Mouse (Mus musculus): Measurements from ENCODE around the gene Trpc5. TPM values are rescaled to one million over a fixed set of nuclear protein-coding genes. Genes with fewer than 3 reads are reported as not detected.

The Trpc5 gene
- polyA plus RNA-seq, 1 experiment from 2014 or later, result 1.6 TPM

DNA sequence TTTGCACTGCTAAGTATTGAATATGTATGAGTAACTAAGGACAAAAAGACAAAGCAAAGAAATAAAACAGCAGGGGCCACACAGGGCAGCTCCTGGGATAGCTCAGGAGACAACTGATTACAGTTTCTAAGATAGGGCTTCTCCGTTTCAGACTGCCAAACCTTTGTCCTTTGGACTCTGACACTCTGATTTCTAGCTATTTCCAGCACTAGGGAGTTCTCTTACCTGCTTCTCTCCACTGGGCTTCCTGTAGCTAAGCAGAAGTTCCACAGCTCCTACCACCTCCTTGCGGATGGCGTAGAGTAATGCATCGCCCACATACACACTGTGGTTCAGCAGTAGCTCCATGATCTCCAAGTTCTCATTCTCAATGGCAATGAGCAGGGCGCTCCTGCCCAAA lies 164.7 kb downstream of the Trpc5 start:
- 75% methylated on average over 5 of the region's 5 CpGs for WGBS
- no peak overlapping the region for H3K4me2 ChIP-seq
- H3K9me3 ChIP-seq, result no peaks in the 10 kb centered on the region
- ATAC-seq (ENCODE audit: low read depth), result no peak
- H3K4me1 ChIP-seq (replicated peaks), result no peaks in the 10 kb centered on the region
- no peak overlapping the region for H3K27ac ChIP-seq (replicated peaks)
- no peaks in the 10 kb centered on the region for H3K27me3 ChIP-seq
- no peaks in the 10 kb centered on the region for H3K36me3 ChIP-seq
- H3K9ac ChIP-seq, result no peak overlapping the region
- no peak overlapping the region for H3K4me3 ChIP-seq

DNA sequence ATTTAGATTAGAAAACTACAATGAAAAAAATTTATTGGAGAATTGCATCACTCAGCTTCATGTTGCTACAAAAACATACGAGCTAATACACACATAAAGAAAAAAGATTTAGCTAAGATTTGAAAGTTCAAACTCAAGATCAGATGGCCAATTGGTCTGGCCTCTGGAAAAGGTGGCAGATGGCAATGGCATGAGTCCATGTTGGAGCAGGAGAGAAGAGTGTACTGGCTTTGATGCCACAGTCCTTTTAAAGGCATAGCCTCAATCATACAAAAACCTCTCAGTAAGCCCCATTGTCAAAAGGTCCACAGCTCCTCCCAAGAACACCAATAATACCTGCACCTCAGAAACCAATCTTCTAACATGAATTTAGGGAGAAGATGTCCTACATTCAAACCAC lies 196.6 kb downstream of the Trpc5 start:
- H3K9me3 ChIP-seq, result no peaks in the 10 kb centered on the region
- ATAC-seq (ENCODE audit: low read depth), result no peak
- WGBS, result 92% methylated on average over 1 of the region's 1 CpGs
- no peak overlapping the region for H3K4me2 ChIP-seq
- H3K4me3 ChIP-seq, result no peak overlapping the region
- no peaks in the 10 kb centered on the region for H3K27me3 ChIP-seq
- no peak overlapping the region for H3K9ac ChIP-seq
- no peak overlapping the region for H3K27ac ChIP-seq (replicated peaks)
- no peaks in the 10 kb centered on the region for H3K36me3 ChIP-seq
- no peaks in the 10 kb centered on the region for H3K4me1 ChIP-seq (replicated peaks)

DNA sequence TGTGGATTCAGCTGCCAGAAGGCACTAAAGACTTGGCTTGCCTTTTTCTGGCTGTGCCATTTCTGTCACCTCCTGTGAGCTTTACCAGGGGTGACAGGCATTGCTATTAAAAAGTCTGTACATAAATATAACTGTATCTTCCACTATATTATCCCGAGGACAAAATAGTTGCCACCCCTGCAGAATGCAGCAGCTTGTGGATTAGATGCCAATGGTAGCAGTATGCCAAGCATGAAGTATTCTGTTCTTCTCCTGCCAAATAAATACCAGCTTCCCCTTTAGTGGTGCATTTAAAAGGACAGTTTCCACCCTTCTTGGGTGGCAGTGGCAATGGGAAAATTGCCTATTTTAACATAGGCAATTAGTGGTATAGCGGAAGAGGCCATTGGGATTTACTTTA lies 223.6 kb downstream of the Trpc5 start:
- Histone ChIP-seq H3K4me2 (no peak overlapping the region), H3K9ac (no peak overlapping the region), H3K27me3 (peaks cover 7% of the 10 kb centered on the region), H3K27ac (replicated peaks) (no peak overlapping the region), H3K4me1 (replicated peaks) (no peaks in the 10 kb centered on the region), H3K36me3 (no peaks in the 10 kb centered on the region), H3K9me3 (no peaks in the 10 kb centered on the region), H3K4me3 (no peak overlapping the region)
- 84% methylated on average over 2 of the region's 2 CpGs for WGBS
- no peak for ATAC-seq (ENCODE audit: low read depth)

DNA sequence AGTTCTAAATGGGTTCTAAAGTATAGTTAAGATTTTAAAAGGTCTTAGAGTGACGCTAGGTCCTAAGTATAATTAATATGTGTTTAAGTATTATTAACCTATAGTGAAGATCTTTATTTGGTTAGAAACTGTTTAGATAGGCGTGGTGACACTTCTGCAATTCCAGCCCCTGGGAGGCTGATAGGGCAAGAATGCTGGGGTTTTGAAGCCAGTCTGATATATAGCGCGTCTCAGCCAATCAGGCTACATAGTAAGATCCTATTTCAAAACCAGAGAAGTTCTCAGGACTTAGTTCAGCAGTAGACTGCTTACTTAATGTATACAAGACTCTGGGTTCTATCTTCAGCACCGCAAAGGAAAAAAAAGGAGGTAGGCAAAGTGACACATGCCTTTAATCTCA lies 231.7 kb downstream of the Trpc5 start, which contains the start of gene Trpc5os:
Trpc5os (plus strand) TSS at position 301 of the 400 bp plus-strand sequence.
- Histone ChIP-seq H3K27me3 (peaks cover 7% of the 10 kb centered on the region), H3K4me3 (no peak within 1 kb of the TSS), H3K27ac (replicated peaks) (no peak within 1 kb of the TSS), H3K9ac (no peak within 1 kb of the TSS), H3K9me3 (no peaks in the 10 kb centered on the region), H3K4me2 (no peak within 1 kb of the TSS), H3K4me1 (replicated peaks) (no peaks in the 10 kb centered on the region), H3K36me3 (no peaks in the 10 kb centered on the region)
- ATAC-seq (ENCODE audit: low read depth), result no peak
- WGBS, result 91% methylated on average over 5 of the region's 5 CpGs

DNA sequence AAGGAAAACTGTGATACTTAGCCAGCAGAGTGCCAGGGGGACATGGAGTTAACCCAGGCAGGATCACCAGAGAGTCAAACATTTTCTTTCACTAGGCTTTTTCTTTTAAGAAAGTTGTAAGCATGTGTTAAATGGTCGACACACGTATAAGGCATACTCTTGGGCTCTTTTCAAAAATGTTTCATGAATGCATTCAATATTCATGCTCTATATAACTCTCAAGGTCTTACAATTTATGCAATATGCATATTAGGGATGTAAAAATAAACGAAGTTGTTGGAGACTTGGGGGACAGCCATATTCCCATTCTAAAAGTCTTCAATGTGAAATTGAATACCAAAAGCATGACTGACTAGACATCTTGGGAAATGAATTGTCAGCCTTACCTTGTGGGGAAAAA lies 264.1 kb downstream of the Trpc5 start:
- no peak for ATAC-seq (ENCODE audit: low read depth)
- Histone ChIP-seq H3K9ac (no peak overlapping the region), H3K4me2 (no peak overlapping the region), H3K4me1 (replicated peaks) (no peaks in the 10 kb centered on the region), H3K36me3 (no peaks in the 10 kb centered on the region), H3K27ac (replicated peaks) (no peak overlapping the region), H3K4me3 (no peak overlapping the region), H3K27me3 (no peaks in the 10 kb centered on the region), H3K9me3 (no peaks in the 10 kb centered on the region)
- 77% methylated on average over 3 of the region's 3 CpGs for WGBS

DNA sequence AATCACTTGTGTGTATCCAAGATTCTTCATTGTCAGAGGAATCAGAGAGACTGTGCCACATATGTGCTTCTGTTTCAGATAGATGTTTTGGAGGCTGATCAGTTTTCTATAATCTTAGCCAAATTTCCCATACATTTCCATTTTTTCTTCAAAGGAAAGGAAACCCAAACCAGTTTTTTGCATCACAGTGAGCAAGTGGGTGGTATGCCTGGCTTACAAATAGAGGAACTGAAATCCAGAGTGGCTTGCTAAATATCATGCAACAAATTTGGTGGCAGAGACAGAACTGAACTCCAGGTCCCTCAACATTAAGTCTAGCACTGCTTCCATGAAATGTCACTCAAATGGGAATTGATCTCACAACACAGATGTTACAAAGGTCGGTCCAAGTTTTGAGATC lies 266.9 kb downstream of the Trpc5 start:
- no peak for ATAC-seq (ENCODE audit: low read depth)
- no peaks in the 10 kb centered on the region for H3K36me3 ChIP-seq
- H3K9me3 ChIP-seq, result no peaks in the 10 kb centered on the region
- WGBS, result 90% methylated on average over 1 of the region's 1 CpGs
- H3K27ac ChIP-seq (replicated peaks), result no peak overlapping the region
- no peaks in the 10 kb centered on the region for H3K27me3 ChIP-seq
- no peaks in the 10 kb centered on the region for H3K4me1 ChIP-seq (replicated peaks)
- H3K4me2 ChIP-seq, result no peak overlapping the region
- H3K4me3 ChIP-seq, result no peak overlapping the region
- no peak overlapping the region for H3K9ac ChIP-seq

DNA sequence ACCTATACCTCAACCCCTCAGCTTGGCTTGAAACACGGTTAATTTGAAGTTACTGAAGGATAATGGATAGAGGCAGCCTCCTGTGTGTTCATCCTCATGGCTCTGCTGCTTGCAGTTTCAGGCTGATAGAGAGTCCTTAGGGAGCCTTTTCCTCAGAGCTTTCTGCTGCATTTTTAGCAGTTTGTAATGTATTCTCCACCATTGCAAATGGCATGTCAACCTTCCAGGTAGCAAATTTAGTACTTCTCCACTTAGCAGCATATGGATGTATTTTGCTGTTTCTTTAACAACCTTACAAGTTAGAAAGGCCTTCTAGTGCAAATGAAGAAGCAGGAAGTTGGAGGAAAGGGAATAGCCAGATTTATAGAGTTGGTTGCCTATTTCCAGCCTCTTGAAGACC lies 267.7 kb downstream of the Trpc5 start:
- Histone ChIP-seq H3K4me2 (no peak overlapping the region), H3K9ac (no peak overlapping the region), H3K36me3 (no peaks in the 10 kb centered on the region), H3K9me3 (no peaks in the 10 kb centered on the region), H3K27ac (replicated peaks) (no peak overlapping the region), H3K27me3 (no peaks in the 10 kb centered on the region), H3K4me3 (no peak overlapping the region), H3K4me1 (replicated peaks) (no peaks in the 10 kb centered on the region)
- no peak for ATAC-seq (ENCODE audit: low read depth)
- 73% methylated on average over 1 of the region's 1 CpGs for WGBS

DNA sequence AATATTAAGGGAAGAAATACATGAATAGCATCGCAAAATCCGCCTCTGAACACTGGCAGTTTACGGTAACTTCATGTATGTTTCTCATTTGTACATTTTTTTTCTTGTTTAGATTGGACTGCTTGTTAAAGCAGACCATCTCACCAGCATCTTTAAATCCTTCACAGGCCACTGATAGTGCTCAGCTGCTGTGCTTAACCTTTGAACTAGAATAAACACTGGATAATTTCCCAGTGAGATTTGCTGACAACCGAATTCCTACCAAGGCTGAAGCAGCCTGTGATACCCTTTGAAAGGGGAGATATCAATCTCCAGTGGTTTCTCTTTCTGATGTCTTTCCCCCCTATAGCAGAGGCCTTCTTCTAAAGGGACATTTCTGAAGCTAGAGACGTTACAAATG lies 279.9 kb downstream of the Trpc5 start:
- H3K9me3 ChIP-seq, result no peaks in the 10 kb centered on the region
- no peak overlapping the region for H3K4me3 ChIP-seq
- no peak for ATAC-seq (ENCODE audit: low read depth)
- H3K4me1 ChIP-seq (replicated peaks), result no peaks in the 10 kb centered on the region
- no peak overlapping the region for H3K4me2 ChIP-seq
- no peak overlapping the region for H3K9ac ChIP-seq
- no peak overlapping the region for H3K27ac ChIP-seq (replicated peaks)
- H3K27me3 ChIP-seq, result no peaks in the 10 kb centered on the region
- WGBS, result 89% methylated on average over 5 of the region's 5 CpGs
- no peaks in the 10 kb centered on the region for H3K36me3 ChIP-seq

DNA sequence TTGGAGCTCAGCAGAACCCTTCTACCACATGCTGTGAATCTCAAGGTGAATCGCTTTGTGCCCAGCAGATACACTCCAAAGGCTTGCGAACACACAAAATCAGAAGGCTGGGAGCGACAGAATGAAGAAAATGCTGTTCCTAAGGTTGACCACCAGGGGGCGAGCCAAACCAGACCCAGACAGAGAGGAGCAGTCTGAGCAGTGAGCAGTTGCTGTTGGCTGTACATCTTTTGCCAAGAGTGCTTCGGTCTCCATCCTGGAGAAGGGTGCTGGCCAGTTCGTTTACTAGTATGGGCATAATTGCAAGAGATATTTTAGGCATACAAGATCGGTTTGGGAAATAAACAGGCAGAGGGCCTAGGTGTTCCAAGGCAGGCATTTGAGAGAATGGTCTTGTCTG lies 284.5 kb downstream of the Trpc5 start:
- H3K4me1 ChIP-seq (replicated peaks), result no peaks in the 10 kb centered on the region
- WGBS, result 35% methylated on average over 7 of the region's 7 CpGs
- no peak overlapping the region for H3K9ac ChIP-seq
- no peaks in the 10 kb centered on the region for H3K9me3 ChIP-seq
- H3K4me3 ChIP-seq, result no peak overlapping the region
- H3K27me3 ChIP-seq, result no peaks in the 10 kb centered on the region
- no peak overlapping the region for H3K4me2 ChIP-seq
- no peak overlapping the region for H3K27ac ChIP-seq (replicated peaks)
- no peak for ATAC-seq (ENCODE audit: low read depth)
- no peaks in the 10 kb centered on the region for H3K36me3 ChIP-seq

DNA sequence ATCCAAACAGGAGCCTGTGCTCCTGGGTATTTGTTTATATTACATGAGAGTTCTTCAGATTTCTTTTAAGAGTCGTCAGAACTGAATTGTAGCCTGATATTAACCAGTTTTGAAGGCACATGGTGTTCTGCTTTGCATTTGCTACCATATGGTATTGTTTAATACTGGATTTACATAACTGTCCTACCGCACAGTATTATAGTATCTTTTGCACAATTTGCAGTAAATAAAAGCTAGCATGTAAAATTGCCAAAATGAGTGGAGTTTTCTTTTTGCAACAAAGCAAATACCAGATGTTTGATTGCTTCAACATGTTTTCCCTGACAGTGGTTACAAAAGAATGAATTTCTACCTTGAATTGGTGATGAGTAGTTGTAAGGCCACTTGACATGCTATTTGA lies 313.8 kb downstream of the Trpc5 start:
- no peak for ATAC-seq (ENCODE audit: low read depth)
- Histone ChIP-seq H3K9ac (no peak overlapping the region), H3K4me3 (no peak overlapping the region), H3K9me3 (no peaks in the 10 kb centered on the region), H3K4me1 (replicated peaks) (no peaks in the 10 kb centered on the region), H3K4me2 (no peak overlapping the region), H3K27me3 (no peaks in the 10 kb centered on the region), H3K27ac (replicated peaks) (no peak overlapping the region), H3K36me3 (no peaks in the 10 kb centered on the region)
- WGBS, result 89% methylated on average over 2 of the region's 2 CpGs

DNA sequence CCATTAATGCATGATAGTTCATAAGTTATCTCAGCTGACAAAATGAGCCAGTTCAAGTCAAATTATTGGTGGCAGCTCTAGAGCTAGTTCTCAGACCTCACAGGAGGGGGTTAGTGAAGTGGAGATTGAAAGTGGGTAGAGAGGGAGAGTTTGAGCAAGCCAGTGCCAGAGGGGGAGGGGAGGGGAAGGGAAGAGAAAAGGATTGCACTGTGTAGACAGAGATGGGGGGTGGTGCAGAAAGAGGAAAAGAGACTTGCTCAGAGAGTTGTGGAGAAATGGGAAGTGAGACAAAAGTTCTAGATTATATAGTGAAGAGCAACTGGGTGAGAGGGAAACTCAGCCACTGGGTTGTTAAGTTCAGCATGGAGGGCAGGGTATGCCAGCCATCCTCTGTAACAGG lies 349.6 kb downstream of the Trpc5 start:
- ATAC-seq (ENCODE audit: low read depth), result no peak
- Histone ChIP-seq H3K36me3 (no peaks in the 10 kb centered on the region), H3K9me3 (no peaks in the 10 kb centered on the region), H3K4me3 (no peak overlapping the region), H3K9ac (no peak overlapping the region), H3K4me1 (replicated peaks) (no peaks in the 10 kb centered on the region), H3K4me2 (no peak overlapping the region), H3K27me3 (no peaks in the 10 kb centered on the region), H3K27ac (replicated peaks) (no peak overlapping the region)

DNA sequence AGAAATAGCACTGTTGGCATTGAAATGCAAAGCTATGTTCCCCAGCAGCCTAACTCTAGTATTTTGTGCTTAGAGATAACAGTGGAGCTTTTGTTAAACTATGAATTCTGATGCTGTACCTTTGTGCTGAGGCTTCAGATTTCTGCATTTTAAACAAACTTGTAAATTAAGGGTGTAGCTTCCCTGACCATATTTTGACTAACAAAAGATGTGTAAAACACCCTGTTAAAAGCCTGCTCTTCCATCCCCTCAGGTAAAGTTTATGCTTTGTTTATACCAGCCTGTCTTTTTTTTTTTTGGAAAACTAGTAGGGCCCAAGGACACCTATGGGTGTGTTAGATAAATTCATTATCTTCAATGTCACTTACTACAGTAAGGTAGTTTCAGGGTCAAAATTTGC lies 350.0 kb downstream of the Trpc5 start:
- no peak overlapping the region for H3K27ac ChIP-seq (replicated peaks)
- no peak for ATAC-seq (ENCODE audit: low read depth)
- H3K4me3 ChIP-seq, result no peak overlapping the region
- H3K27me3 ChIP-seq, result no peaks in the 10 kb centered on the region
- no peaks in the 10 kb centered on the region for H3K36me3 ChIP-seq
- H3K4me2 ChIP-seq, result no peak overlapping the region
- no peaks in the 10 kb centered on the region for H3K9me3 ChIP-seq
- no peak overlapping the region for H3K9ac ChIP-seq
- no peaks in the 10 kb centered on the region for H3K4me1 ChIP-seq (replicated peaks)

DNA sequence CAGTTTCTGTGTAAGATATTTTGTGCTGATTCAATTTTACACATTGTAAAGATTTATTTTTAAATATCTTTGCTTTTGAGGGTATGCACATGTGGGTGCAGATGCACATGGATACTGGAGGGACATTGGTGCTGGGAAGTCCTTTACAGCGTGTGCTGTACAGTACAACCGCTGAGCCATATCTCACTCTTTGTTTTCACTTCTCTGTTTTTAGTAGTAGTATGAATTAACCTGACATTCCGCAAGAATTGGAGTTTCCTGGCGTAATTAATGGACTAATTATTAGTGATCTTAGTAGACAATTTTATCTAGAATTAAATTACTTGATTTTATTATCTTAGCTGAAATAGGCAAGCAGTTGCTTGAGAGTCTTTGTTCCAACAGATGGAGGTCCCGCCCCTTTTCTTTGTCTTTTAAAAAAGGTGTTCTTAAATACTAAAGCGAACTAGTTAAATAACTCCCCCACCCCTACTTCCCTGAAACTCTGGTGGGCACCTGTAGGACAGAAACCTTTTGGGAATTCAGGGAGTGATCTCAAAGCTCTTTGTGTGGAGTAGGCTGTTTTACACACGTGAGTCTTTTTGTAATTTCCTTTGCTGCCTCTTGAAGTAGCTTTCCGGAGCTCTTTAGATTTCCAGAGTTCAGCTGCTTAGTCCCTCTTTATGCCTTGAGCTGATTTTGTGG lies 352.5 kb downstream of the Trpc5 start:
- H3K4me2 ChIP-seq, result no peak overlapping the region
- no peak overlapping the region for H3K9ac ChIP-seq
- no peaks in the 10 kb centered on the region for H3K4me1 ChIP-seq (replicated peaks)
- no peak for ATAC-seq (ENCODE audit: low read depth)
- WGBS, result 46% methylated on average over 8 of the region's 8 CpGs
- no peak overlapping the region for H3K4me3 ChIP-seq
- H3K27ac ChIP-seq (replicated peaks), result no peak overlapping the region
- H3K36me3 ChIP-seq, result no peaks in the 10 kb centered on the region
- H3K9me3 ChIP-seq, result no peaks in the 10 kb centered on the region
- no peaks in the 10 kb centered on the region for H3K27me3 ChIP-seq

All from neural tube, embryonic 13.5 days (tissue).